Mouse (Mus musculus) limb, embryonic 14.5 days (tissue): ENCODE data around the gene AL732309.1. TPM values are rescaled to one million over a fixed set of nuclear protein-coding genes. Genes with fewer than 3 reads are reported as not detected.

Experiments used
- ATAC-seq: fragments of 200-750 bp; cut with Nextera tagmentation; 2 replicates; pipeline ENCODE4 v1.8.0; 2017; ENCODE audit warnings: low read depth, moderate number of reproducible peaks, moderate TSS enrichment; ENCODE audit not compliant: low FRiP score
- DNase-seq: peaks from one replicate; pipeline ENCODE4 v3.0.0-alpha.2; 2015; ENCODE audit warnings: low spot score
- H3K27ac ChIP-seq: fragments of 300-500 bp; sonication (generic); replicated peaks from 2 replicates; pipeline ENCODE4 v1.5.1; 2014; ENCODE audit warnings: low read depth, mild to moderate bottlenecking, low read length, moderate library complexity, mixed read lengths
- H3K27me3 ChIP-seq: fragments of 300-500 bp; sonication (generic); 2 replicates; pipeline ENCODE4 v1.6.1; 2014; ENCODE audit warnings: low read length, mixed read lengths; ENCODE audit not compliant: control insufficient read depth, insufficient read depth
- H3K36me3 ChIP-seq: fragments of 300-500 bp; sonication (generic); 2 replicates; pipeline ENCODE4 v1.6.1; 2014; ENCODE audit warnings: mild to moderate bottlenecking, low read length, moderate library complexity, mixed read lengths; ENCODE audit not compliant: control insufficient read depth, insufficient read depth
- H3K4me1 ChIP-seq: fragments of 300-500 bp; sonication (generic); 2 replicates; pipeline ENCODE4 v1.6.1; 2014; ENCODE audit warnings: antibody characterized with exemption, low read length, mixed read lengths; ENCODE audit not compliant: control insufficient read depth, insufficient read depth
- H3K4me2 ChIP-seq: fragments of 300-500 bp; sonication (generic); replicated peaks from 2 replicates; pipeline ENCODE4 v1.6.1; 2014; ENCODE audit warnings: low read depth, mild to moderate bottlenecking, low read length, moderate library complexity; ENCODE audit not compliant: severe bottlenecking
- H3K4me3 ChIP-seq: fragments of 300-500 bp; sonication (generic); replicated peaks from 2 replicates; pipeline ENCODE4 v1.5.1; 2014; ENCODE audit warnings: low read length
- H3K9ac ChIP-seq: fragments of 300-500 bp; sonication (generic); 2 replicates; pipeline ENCODE4 v1.6.1; 2014; ENCODE audit warnings: mild to moderate bottlenecking, low read depth, low read length, moderate library complexity; ENCODE audit not compliant: severe bottlenecking
- H3K9me3 ChIP-seq: fragments of 300-500 bp; sonication (generic); 2 replicates; pipeline ENCODE4 v1.6.1; 2016; ENCODE audit warnings: low read length; ENCODE audit not compliant: control insufficient read depth
- POLR2A ChIP-seq: fragments of 200-500 bp; IDR thresholded peaks from 2 replicates; pipeline ENCODE4 v1.8.0; 2012; ENCODE audit warnings: inconsistent platforms, mild to moderate bottlenecking, moderate library complexity, borderline replicate concordance; ENCODE audit not compliant: insufficient read depth, insufficient read length; ENCODE audit errors: extremely low read depth
- WGBS: fragments of 180-500 bp; shearing (Covaris S2); extraction: QIAGEN DNeasy Blood & Tissue Kit; methylation state at CpG from one replicate; pipeline ENCODE4 v1.1.7; 2014; 5-methylcytosine and 5-hydroxymethylcytosine counted together
- polyA plus RNA-seq, 2 experiments: library from polyadenylated mRNA; depleted of rRNA in 1 of 2; stranded (reverse) in 1 of 2; unstranded in 1 of 2; fragments of >200 nt; fragmentation: Nextera tagmentation in 1 of 2; extraction: Ambion mirVana in 1 of 2; gene quantifications; 2 replicates each; pipeline versions ENCODE4 v1.2.1 to v1.2.3; 2012 to 2014

Gene AL732309.1
- polyA plus RNA-seq, 2 experiments: 8.3 to 19.2 TPM

- ATAC-seq (no peak), DNase-seq (no peak)
- TF ChIP-seq POLR2A: no peak
- no peak within 1 kb of the TSS for H3K27ac ChIP-seq
- no peaks in the 10 kb centered on the region for H3K9me3 ChIP-seq
- H3K9ac ChIP-seq: no peak within 1 kb of the TSS
- no peak within 1 kb of the TSS for H3K4me3 ChIP-seq
- peaks cover 55% of the 10 kb centered on the region for H3K27me3 ChIP-seq
- 82% methylated on average over 6 of the region's 6 CpGs for WGBS
- H3K36me3 ChIP-seq: peaks cover 31% of the 10 kb centered on the region
- no peak within 1 kb of the TSS for H3K4me2 ChIP-seq
- H3K4me1 ChIP-seq: peaks cover 3% of the 10 kb centered on the region; the same call in 1 of the 2 replicates
Measured at GRCm38 (mm10) chr2:25287927-25288649, 41.4 kb upstream of the AL732309.1 start, which contains the start of gene Tmem210. Tmem210 (plus strand) TSS chr2:25288145.

DNA sequence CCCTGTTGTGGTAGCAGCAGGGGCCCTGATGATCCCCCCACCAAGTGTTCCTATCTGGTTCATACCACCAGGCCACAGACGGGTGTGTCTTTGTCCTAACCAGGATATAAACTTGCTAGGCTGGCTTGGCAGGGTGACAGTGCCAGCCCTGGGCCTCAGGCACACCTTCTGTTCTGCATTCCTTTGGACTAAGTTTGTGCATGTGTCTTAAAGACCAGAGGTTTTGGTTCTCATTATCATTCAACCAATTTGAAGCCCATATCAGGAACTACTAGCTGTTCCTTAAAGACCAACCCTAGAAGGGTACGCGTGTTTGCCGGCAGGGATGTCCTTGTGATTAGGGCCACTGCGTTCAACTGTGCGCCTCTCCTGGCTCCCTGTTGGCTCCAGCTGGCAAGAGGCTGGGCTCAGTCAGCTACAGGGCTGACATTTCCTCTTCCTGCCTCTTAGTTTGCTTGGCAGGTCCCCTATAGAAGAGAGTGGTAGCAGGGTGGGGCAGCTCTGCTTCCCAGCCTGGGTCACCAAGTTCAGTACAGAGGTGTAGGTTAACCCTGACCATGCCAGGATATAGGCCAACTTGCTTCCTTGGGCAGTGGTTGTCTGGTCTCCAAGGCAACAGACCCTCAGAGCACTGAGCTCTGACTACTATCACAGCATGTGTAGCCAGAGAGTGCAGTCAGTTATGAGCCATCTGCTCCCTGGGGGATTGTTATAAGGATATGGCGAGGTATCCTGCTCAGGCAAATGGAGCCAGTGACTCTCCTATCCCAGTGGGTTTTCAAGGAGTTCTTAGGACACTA lies 40.4 kb upstream of the AL732309.1 start:
- ATAC-seq (no peak), DNase-seq (peak; percentile 36)
- H3K36me3 ChIP-seq: peaks cover 42% of the 10 kb centered on the region
- H3K4me2 ChIP-seq: no peak overlapping the region
- 54% methylated on average over 7 of the region's 7 CpGs for WGBS
- TF ChIP-seq POLR2A: no peak
- no peaks in the 10 kb centered on the region for H3K9me3 ChIP-seq
- peaks cover 44% of the 10 kb centered on the region for H3K27me3 ChIP-seq
- H3K4me3 ChIP-seq: no peak overlapping the region
- no peak overlapping the region for H3K27ac ChIP-seq
- no peaks in the 10 kb centered on the region for H3K4me1 ChIP-seq
- no peak overlapping the region for H3K9ac ChIP-seq

DNA sequence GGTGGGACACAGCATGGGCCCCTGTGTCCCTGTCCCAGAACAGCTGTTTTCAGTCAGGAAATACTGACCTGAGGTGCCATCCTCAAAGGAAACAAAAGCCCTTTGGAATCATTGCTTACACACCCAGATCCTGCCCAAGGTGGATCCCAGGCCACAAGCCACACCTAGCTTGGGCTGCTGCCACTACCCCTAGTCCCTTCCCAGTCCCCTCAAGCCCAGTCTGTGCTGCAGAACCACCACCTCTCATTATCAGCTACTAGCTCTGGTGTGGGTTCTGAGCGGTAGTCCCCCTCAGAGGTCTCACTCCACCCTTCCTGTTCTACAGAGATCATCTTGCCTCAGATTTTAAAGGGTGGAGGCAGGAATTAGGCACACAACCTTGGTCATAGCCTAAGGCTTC lies 39.7 kb upstream of the AL732309.1 start:
- peaks cover 37% of the 10 kb centered on the region for H3K27me3 ChIP-seq
- H3K4me2 ChIP-seq: no peak overlapping the region
- WGBS: 64% methylated on average over 1 of the region's 1 CpGs
- peaks cover 47% of the 10 kb centered on the region for H3K36me3 ChIP-seq
- no peak for TF ChIP-seq POLR2A
- H3K9ac ChIP-seq: no peak overlapping the region
- no peak overlapping the region for H3K27ac ChIP-seq
- no peaks in the 10 kb centered on the region for H3K4me1 ChIP-seq
- ATAC-seq: no peak
- no peak for DNase-seq
- H3K4me3 ChIP-seq: no peak overlapping the region
- H3K9me3 ChIP-seq: no peaks in the 10 kb centered on the region

DNA sequence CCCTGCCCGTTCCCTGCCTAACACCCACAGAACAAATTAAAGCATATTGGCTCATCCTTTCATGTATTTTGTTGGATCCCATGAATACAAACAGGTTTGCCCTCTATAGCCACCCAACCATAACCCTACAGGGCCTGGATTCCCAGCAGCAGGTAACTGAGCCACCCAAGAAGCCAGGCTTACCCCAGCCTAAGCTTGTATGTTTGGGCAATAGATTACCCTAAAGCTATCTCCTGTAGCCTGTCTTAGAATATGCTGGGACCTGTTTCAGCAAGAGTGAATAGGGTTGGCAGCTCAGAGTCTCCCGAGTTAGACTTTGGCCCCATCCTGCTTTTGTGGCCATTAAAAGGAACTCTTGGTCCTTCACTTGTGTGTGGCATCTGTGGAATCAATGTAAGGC lies 38.9 kb upstream of the AL732309.1 start:
- Histone ChIP-seq H3K9ac (no peak overlapping the region), H3K4me3 (no peak overlapping the region), H3K27ac (no peak overlapping the region), H3K4me1 (no peaks in the 10 kb centered on the region), H3K27me3 (peaks cover 29% of the 10 kb centered on the region), H3K4me2 (no peak overlapping the region), H3K36me3 (peaks cover 54% of the 10 kb centered on the region), H3K9me3 (no peaks in the 10 kb centered on the region)
- 80% methylated on average over 2 of the region's 2 CpGs for WGBS
- DNase-seq (no peak), ATAC-seq (no peak)
- no peak for TF ChIP-seq POLR2A

GRCm38 (mm10) chr2:25278928-25279882 lies 32.5 kb upstream of the AL732309.1 start:
- DNase-seq: peak; percentile 81
- no peak overlapping the region for H3K4me2 ChIP-seq
- no peak overlapping the region for H3K27ac ChIP-seq
- peaks cover 98% of the 10 kb centered on the region for H3K36me3 ChIP-seq
- peak; percentile 30; the same call in 1 of the 2 replicates for ATAC-seq
- no peak overlapping the region for H3K4me3 ChIP-seq
- no peaks in the 10 kb centered on the region for H3K27me3 ChIP-seq
- H3K9me3 ChIP-seq: no peaks in the 10 kb centered on the region
- 67% methylated on average over 13 of the region's 13 CpGs for WGBS
- no peak overlapping the region for H3K9ac ChIP-seq
- H3K4me1 ChIP-seq: no peaks in the 10 kb centered on the region
- no peak for TF ChIP-seq POLR2A
